Mouse (Mus musculus) kidney, adult 2 months (tissue): ENCODE measurements at regions not wholly inside any gene's neighbourhood (a gene's known extent, or its start where the extent isn't known, plus 50 kb on each side); places are given as distances from the start of the nearest gene placed in this dataset.

ENCODE experiments used
- CTCF ChIP-seq: fragments of 200-500 bp; conservative IDR thresholded peaks from 2 replicates; pipeline ENCODE4 v1.5.1; 2011; ENCODE audit warnings: low read depth, mild to moderate bottlenecking, control low read depth, low read length, moderate library complexity, mixed read lengths; ENCODE audit not compliant: insufficient read depth, insufficient read length
- POLR2A ChIP-seq: fragments of 200-500 bp; IDR thresholded peaks from one replicate; pipeline ENCODE4 v1.6.1; 2011; ENCODE audit warnings: low read depth, low read length, control low read depth

- no peak for TF ChIP-seq CTCF
- no peak for TF ChIP-seq POLR2A
These were observed 142.8 kb upstream of the Syt6 start for GRCm38 (mm10) chr3:103432254-103432653.
